In the genomic region with DNA sequence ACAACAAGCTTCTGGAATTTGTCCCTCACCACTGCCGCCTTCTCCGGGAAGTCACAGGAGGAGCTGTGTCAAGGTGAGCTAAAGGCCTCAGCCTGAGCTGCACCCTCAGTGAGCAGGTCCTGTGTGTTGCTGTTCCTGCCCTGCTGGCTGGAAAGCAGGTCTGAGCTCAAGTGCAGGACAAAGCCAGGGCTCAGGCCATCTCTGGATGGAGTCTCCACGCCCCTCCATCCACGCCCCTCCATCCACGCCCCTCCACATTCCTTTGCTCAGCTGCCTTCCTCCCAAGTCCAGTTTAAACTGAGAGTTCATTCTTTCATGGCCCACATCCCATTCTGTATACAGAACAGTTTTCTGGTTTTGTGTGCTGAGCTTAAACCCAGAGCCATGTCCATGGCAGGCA, we compare ENCODE assay signal across 34 mouse cellular contexts. TPM values are rescaled to one million over a fixed set of nuclear protein-coding genes. Genes with fewer than 3 reads are reported as not detected.
"Had no signal": no experiment of that assay in that cellular context is flagged by ENCODE, and none has a peak within 500 bp of the region (broad histone marks: within the 10 kb centered on the region; RNA-seq: fewer than 3 reads in every experiment).

No protein-coding gene starts in this region.

- ATAC-seq: inflammation-experienced regulatory T-cells, adult 6 months; intestine, embryonic 15.5 days; intestine, postnatal 0 days; liver, embryonic 12.5 days had no signal

- H3K9ac ChIP-seq: heart, embryonic 13.5 days; heart, embryonic 15.5 days; hindbrain, embryonic 13.5 days; hindbrain, embryonic 15.5 days; intestine, embryonic 15.5 days; limb, embryonic 13.5 days; limb, embryonic 15.5 days; liver, embryonic 12.5 days; liver, embryonic 14.5 days had no signal

- H3K4me2 ChIP-seq: heart, embryonic 11.5 days; heart, embryonic 13.5 days; heart, embryonic 15.5 days; hindbrain, embryonic 13.5 days; hindbrain, embryonic 15.5 days; intestine, embryonic 15.5 days; limb, embryonic 13.5 days; limb, embryonic 15.5 days; liver, embryonic 12.5 days had no signal

- H3K27ac ChIP-seq: heart, embryonic 13.5 days; heart, embryonic 15.5 days; hindbrain, embryonic 13.5 days; hindbrain, embryonic 15.5 days; intestine, embryonic 15.5 days; limb, embryonic 13.5 days; limb, embryonic 15.5 days; liver, embryonic 12.5 days; liver, embryonic 14.5 days had no signal

- DNase-seq: gastrocnemius, postnatal 14 days; gastrocnemius, postnatal 36 days; heart, adult 18-20 months; heart, postnatal 14 days; heart, postnatal 36 days; kidney, adult 18-20 months; kidney, adult 8-10 months; kidney, postnatal 10 days; kidney, postnatal 4 days; layer of hippocampus, postnatal 36 days; left cerebral cortex, postnatal 4 days had no signal

- H3K4me1 ChIP-seq: hindbrain, embryonic 13.5 days; hindbrain, embryonic 15.5 days; limb, embryonic 13.5 days; limb, embryonic 15.5 days; liver, embryonic 12.5 days had no signal

- H3K4me3 ChIP-seq: heart, embryonic 13.5 days; heart, embryonic 15.5 days; hindbrain, embryonic 13.5 days; hindbrain, embryonic 15.5 days; intestine, embryonic 15.5 days; layer of hippocampus, adult 2 months; limb, embryonic 13.5 days; limb, embryonic 15.5 days; liver, embryonic 12.5 days had no signal

- H3K27me3 ChIP-seq: heart, embryonic 13.5 days; heart, embryonic 15.5 days; hindbrain, embryonic 13.5 days; hindbrain, embryonic 15.5 days; intestine, embryonic 15.5 days; limb, embryonic 13.5 days; limb, embryonic 15.5 days; liver, embryonic 12.5 days had no signal

- H3K9me3 ChIP-seq: heart, embryonic 13.5 days; heart, embryonic 15.5 days; hindbrain, embryonic 13.5 days; hindbrain, embryonic 15.5 days; intestine, embryonic 15.5 days; limb, embryonic 13.5 days; limb, embryonic 15.5 days; liver, embryonic 12.5 days had no signal

RNA-seq across cellular contexts. Expression of a gene that starts 34.1 kb away (rescaled TPM):
- total RNA-seq: granulocyte monocyte progenitor cell, adult 5-6 weeks; hematopoietic stem cell, adult 5-6 weeks had no signal
- polyA plus RNA-seq: inflammation-experienced regulatory T-cells, adult 6 months; limb, embryonic 11.5 days had no signal

RNA-seq across cellular contexts. Expression of a gene that starts 40.5 kb away (rescaled TPM):
- total RNA-seq: gastrocnemius, adult 8-10 months; gastrocnemius, postnatal 36 days; granulocyte monocyte progenitor cell, adult 5-6 weeks; heart, adult 18-20 months; heart, adult 8-10 months; heart, postnatal 36 days; hematopoietic stem cell, adult 5-6 weeks; left cerebral cortex, adult 18-20 months; left cerebral cortex, postnatal 10 days; liver, adult 2 months had no signal
- polyA plus RNA-seq: heart, embryonic 11.5 days; hindbrain, embryonic 11.5 days; inflammation-experienced regulatory T-cells, adult 6 months; kidney, embryonic 16.5 days; limb, embryonic 11.5 days; limb, embryonic 13.5 days; liver, adult 2 months; liver, embryonic 14.5 days had no signal
